ENCODE assay signal across 8 mouse cellular contexts in the genomic region with DNA sequence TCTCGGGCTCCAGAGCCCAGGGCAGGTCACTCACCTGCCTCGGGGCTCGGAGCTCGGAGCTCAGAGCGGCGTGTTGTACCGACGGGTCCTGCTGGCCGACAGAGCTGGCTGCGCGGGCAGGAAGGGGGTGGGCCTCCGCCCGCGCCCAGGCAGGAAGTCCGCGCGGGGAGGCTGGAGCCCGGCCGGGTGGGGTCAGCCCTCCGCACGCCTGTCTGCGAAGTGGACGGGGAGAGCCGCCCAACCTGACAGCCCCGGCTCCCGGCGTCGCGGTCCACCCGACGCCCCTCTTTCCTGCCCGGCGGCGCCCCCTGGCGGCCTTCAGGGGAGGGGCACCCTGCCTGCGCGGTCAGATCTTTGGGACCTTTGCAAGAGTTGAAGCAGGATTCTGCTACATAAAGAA. TPM values are rescaled to one million over a fixed set of nuclear protein-coding genes. Genes with fewer than 3 reads are reported as not detected.
DNase-seq lines count a peak whose midpoint lies in the region; ATAC-seq and TF ChIP-seq lines count a peak whose summit lies in the region.

No protein-coding gene starts in this region.

- peaks cover 20% of the 10 kb centered on the region for H3K4me1 ChIP-seq in forebrain, embryonic 12.5 days

- intact Hi-C loops in heart, postnatal 25 days (cut with DNase I): loop anchor here (2.0 to 10.0 kb wide), 2 partner anchors 20 to 216 kb away; a partner anchor contains a TSS

- WGBS in forebrain, embryonic 12.5 days: 2% methylated on average over 37 of the region's 37 CpGs

- peak overlapping the region; percentile 38 for H3K4me3 ChIP-seq in forebrain, embryonic 12.5 days (replicated peaks)
- H3K4me3 ChIP-seq in layer of hippocampus, adult 2 months: peak overlapping the region; percentile 41

- no peaks in the 10 kb centered on the region for H3K36me3 ChIP-seq in forebrain, embryonic 12.5 days (replicated peaks)

- no peaks in the 10 kb centered on the region for H3K9me3 ChIP-seq in forebrain, embryonic 12.5 days

- no peak overlapping the region for H3K9ac ChIP-seq in forebrain, embryonic 12.5 days

- ATAC-seq in forebrain, embryonic 12.5 days (ENCODE audit: low FRiP score): peak; percentile 49

- peak; percentile 77 to 84 for DNase-seq in CD8-positive naive resting alpha-beta T cell, adult 2 months (ENCODE audit: low read depth in 2 of 2, low spot score in 2 of 2)
- DNase-seq in adrenal gland, adult 2 months: peak; percentile 87
- DNase-seq in heart, postnatal 25 days (ENCODE audit: low spot score): peak; percentile 88
- DNase-seq in layer of hippocampus, adult 2 months (ENCODE audit: low spot score in 2 of 2): peak; percentile 41 to 54
- peak; percentile 87 for DNase-seq in lung, postnatal 36 days
- DNase-seq in retina, postnatal 1 day: peak; percentile 85
- DNase-seq in urinary bladder, adult 2 months (ENCODE audit: low spot score): peak; percentile 78

- H3K27ac ChIP-seq in forebrain, embryonic 12.5 days: no peak overlapping the region
- peak overlapping the region; percentile 90 for H3K27ac ChIP-seq in layer of hippocampus, adult 2 months

- TF ChIP-seq CTCF in layer of hippocampus, adult 2 months (conservative IDR thresholded peaks at IDR 0.05): peak; percentile 97

- H3K27me3 ChIP-seq in forebrain, embryonic 12.5 days: peaks cover 74% of the 10 kb centered on the region

- H3K4me2 ChIP-seq in forebrain, embryonic 12.5 days: peak overlapping the region; percentile 50

RNA-seq across cellular contexts. Expression of a gene that starts 20.4 kb away (rescaled TPM):
- total RNA-seq in adrenal gland, adult 2 months (2021): 1 to 10 TPM in 1 of 2 experiments, not detected in 1; 1.2 TPM
- polyA plus RNA-seq in adrenal gland, adult 2 months (2012; rRNA removed): 0.06 and 0.43 TPM in 2 replicates
- 0.26 and 0.37 TPM in 2 replicates for polyA plus RNA-seq in forebrain, embryonic 12.5 days (2016; fragmentation: Nextera tagmentation; extraction: Ambion mirVana)
- total RNA-seq in heart, postnatal 25 days (2021): under 1 TPM; 0.16 to 0.17 TPM
- total RNA-seq in layer of hippocampus, adult 2 months (2021): 1 to 10 TPM in 1 of 2 experiments, under 1 TPM in 1; 0.91 to 1.9 TPM
- polyA plus RNA-seq in urinary bladder, adult 2 months (2012; rRNA removed): 0.19 and 0.29 TPM in 2 replicates

RNA-seq across cellular contexts. Expression of a gene that starts 26.1 kb away (rescaled TPM):
- 1 to 10 TPM; 4.6 to 6.3 TPM for total RNA-seq in adrenal gland, adult 2 months (2021)
- polyA plus RNA-seq in adrenal gland, adult 2 months (2012; rRNA removed): 8.8 and 17.4 TPM in 2 replicates
- polyA plus RNA-seq in forebrain, embryonic 12.5 days (2016; fragmentation: Nextera tagmentation; extraction: Ambion mirVana): 1.1 and 1.4 TPM in 2 replicates
- under 1 TPM; 0.17 to 0.18 TPM for total RNA-seq in heart, postnatal 25 days (2021)
- under 1 TPM; 0.13 to 0.27 TPM for total RNA-seq in layer of hippocampus, adult 2 months (2021)
- 2.7 and 3.5 TPM in 2 replicates for polyA plus RNA-seq in urinary bladder, adult 2 months (2012; rRNA removed)

RNA-seq across cellular contexts. Expression of a gene that starts 27.9 kb away (rescaled TPM):
- under 1 TPM; 0.52 to 0.69 TPM for total RNA-seq in adrenal gland, adult 2 months (2021)
- 1.2 and 3.9 TPM in 2 replicates for polyA plus RNA-seq in adrenal gland, adult 2 months (2012; rRNA removed)
- polyA plus RNA-seq in forebrain, embryonic 12.5 days (2016; fragmentation: Nextera tagmentation; extraction: Ambion mirVana): 0.65 and 1.0 TPM in 2 replicates
- total RNA-seq in heart, postnatal 25 days (2021): under 1 TPM in 1 of 2 experiments, not detected in 1; 0.08 TPM
- under 1 TPM; 0.18 to 0.39 TPM for total RNA-seq in layer of hippocampus, adult 2 months (2021)
- 0.73 and 0.80 TPM in 2 replicates for polyA plus RNA-seq in urinary bladder, adult 2 months (2012; rRNA removed)

RNA-seq across cellular contexts. Expression of a gene that starts 55.3 kb away (rescaled TPM):
- total RNA-seq in adrenal gland, adult 2 months (2021): 10 to 100 TPM; 20.0 to 23.9 TPM
- 63.3 and 71.7 TPM in 2 replicates for polyA plus RNA-seq in adrenal gland, adult 2 months (2012; rRNA removed)
- polyA plus RNA-seq in forebrain, embryonic 12.5 days (2016; fragmentation: Nextera tagmentation; extraction: Ambion mirVana): 5.7 and 6.8 TPM in 2 replicates
- total RNA-seq in heart, postnatal 25 days (2021): 10 to 100 TPM; 17.9 to 21.7 TPM
- total RNA-seq in layer of hippocampus, adult 2 months (2021): 10 to 100 TPM in 1 of 2 experiments, 1 to 10 TPM in 1; 9.2 to 13.1 TPM
- polyA plus RNA-seq in urinary bladder, adult 2 months (2012; rRNA removed): 21.1 and 26.5 TPM in 2 replicates

Comparison
In these comparisons a context has a peak if more than half of its experiments do, and no peak if none do; other contexts are left out.
1. RNA of a gene that starts 26.1 kb away (total RNA-seq): 4.6 to 6.3 TPM in adrenal gland, adult 2 months; 0.13 to 0.27 TPM in layer of hippocampus, adult 2 months and 0.17 to 0.18 TPM in heart, postnatal 25 days; every median in the first group is over 4 times any median in the second.
2. Peak in every context shown above with its lines, with median percentiles within 50 percentile points of each other: DNase-seq.